Mouse (Mus musculus) kidney, adult 2 months (tissue): ENCODE data around the gene Car3.

Source experiments
- CTCF ChIP-seq: fragments of 200-500 bp; conservative IDR thresholded peaks from 2 replicates; pipeline ENCODE4 v1.5.1; 2011; ENCODE audit warnings: low read depth, mild to moderate bottlenecking, control low read depth, low read length, moderate library complexity, mixed read lengths; ENCODE audit not compliant: insufficient read depth, insufficient read length
- POLR2A ChIP-seq: fragments of 200-500 bp; IDR thresholded peaks from one replicate; pipeline ENCODE4 v1.6.1; 2011; ENCODE audit warnings: low read depth, low read length, control low read depth

DNA sequence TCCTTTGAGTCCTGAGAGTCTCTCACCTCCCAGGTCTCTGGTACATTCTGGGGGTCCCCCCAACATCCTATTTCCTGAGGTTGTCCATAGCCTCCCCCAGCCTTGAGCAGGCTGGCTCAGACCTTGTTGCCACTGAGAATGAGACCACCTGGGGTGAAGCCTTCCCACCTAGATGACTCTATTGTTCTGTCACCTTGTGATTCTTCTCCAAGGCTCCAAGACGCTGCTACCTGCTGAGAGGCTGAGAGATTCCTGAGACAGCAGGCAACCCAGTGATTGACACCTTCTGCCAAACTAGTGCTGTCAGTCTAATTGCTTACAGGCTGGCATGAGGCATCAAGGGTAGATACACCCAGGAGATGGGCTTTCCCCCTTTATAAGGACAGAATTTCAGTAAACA is 44.0 kb downstream of the Car3 start:
- TF ChIP-seq CTCF, result no peak
- TF ChIP-seq POLR2A, result no peak
